Mouse (Mus musculus): Measurements from ENCODE around the gene 1700016C15Rik.

Gene 1700016C15Rik

GRCm38 (mm10) chr1:177717057-177717835 lies 12.4 kb upstream of the 1700016C15Rik start:
- no peak for DNase-seq (ENCODE audit: low spot score in 2 of 2)

GRCm38 (mm10) chr1:177718340-177719028 lies 11.1 kb upstream of the 1700016C15Rik start:
- DNase-seq (ENCODE audit: low spot score in 2 of 2): no peak

DNA sequence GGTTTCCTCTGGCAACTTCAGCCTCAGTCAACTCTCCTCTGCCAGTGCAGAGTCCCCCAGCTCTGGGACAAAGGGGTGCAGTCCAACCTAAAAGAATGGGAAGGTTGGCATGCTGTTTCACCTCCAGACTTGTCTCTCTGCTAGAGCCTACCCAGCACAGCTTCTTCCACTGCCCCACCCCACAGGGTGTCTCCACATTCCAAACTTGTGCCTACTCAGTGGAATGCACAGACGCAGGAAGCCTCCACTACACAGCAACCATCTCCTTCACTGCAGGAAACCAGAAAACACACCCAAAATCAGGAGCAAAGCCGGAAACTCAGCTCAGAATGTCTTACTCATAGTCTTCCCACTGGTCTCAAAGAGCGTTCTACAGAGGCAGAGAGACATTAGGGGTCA lies 10.6 kb upstream of the 1700016C15Rik start:
- DNase-seq (ENCODE audit: low spot score in 2 of 2): no peak

DNA sequence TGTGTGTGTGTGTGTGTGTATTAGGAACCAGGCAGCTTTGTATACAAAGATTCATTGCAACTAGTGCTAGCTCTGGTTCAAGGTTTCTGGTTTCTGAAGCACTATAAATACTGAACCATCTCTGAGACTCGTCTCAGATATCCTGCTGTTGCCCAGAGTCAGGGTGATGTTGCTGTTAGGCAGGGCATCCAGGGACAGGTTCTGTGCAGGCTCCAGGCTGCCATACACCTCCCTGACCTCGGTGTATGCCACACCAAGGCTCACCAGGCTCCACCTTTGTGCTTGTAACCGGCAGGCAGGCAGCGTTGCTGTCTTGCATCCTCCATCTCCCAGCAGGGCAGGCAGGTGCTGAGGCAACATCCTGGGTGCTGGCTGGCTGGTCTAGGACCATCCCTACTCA lies 5.8 kb upstream of the 1700016C15Rik start:
- DNase-seq (ENCODE audit: low spot score in 2 of 2): no peak

GRCm38 (mm10) chr1:177726870-177727269 lies 2.7 kb upstream of the 1700016C15Rik start:
- no peak for DNase-seq (ENCODE audit: low spot score in 2 of 2)

GRCm38 (mm10) chr1:177727883-177728525 lies 1.6 kb upstream of the 1700016C15Rik start:
- DNase-seq (ENCODE audit: low spot score in 2 of 2): no peak

GRCm38 (mm10) chr1:177731973-177732372 lies 2.4 kb downstream of the 1700016C15Rik start:
- no peak for DNase-seq (ENCODE audit: low spot score in 2 of 2)

GRCm38 (mm10) chr1:177737505-177738105 lies 8.0 kb downstream of the 1700016C15Rik start:
- no peak for DNase-seq (ENCODE audit: low spot score in 2 of 2)

DNA sequence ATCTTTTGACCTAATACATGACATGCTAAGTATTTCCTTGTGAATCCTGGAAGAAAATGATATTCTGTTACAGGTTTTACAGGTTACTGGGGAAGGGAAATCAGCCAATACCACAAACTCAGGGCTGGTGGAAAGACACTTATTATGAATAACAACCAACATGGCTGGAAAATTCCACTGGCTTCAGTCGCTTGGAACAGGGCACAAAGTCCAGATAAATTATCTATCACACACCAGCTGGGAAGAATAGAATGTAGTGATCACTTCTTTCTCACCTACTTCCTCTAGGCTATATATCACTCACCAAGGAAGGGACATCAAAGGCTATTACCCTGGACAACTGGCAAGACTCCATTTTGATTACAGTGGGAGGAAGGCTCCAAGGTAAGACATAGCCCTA lies 11.1 kb downstream of the 1700016C15Rik start:
- DNase-seq (ENCODE audit: low spot score in 2 of 2): no peak

GRCm38 (mm10) chr1:177742119-177742518 lies 12.5 kb downstream of the 1700016C15Rik start:
- DNase-seq (ENCODE audit: low spot score in 2 of 2): no peak

- DNase-seq (ENCODE audit: low spot score in 2 of 2): no peak
Measured at GRCm38 (mm10) chr1:177744521-177745325, 15.1 kb downstream of the 1700016C15Rik start.

GRCm38 (mm10) chr1:177747869-177748540 lies 18.4 kb downstream of the 1700016C15Rik start:
- no peak for DNase-seq (ENCODE audit: low spot score in 2 of 2)

GRCm38 (mm10) chr1:177753496-177753895 lies 23.9 kb downstream of the 1700016C15Rik start:
- DNase-seq (ENCODE audit: low spot score in 2 of 2): no peak

GRCm38 (mm10) chr1:177757249-177757648 lies 27.6 kb downstream of the 1700016C15Rik start:
- no peak for DNase-seq (ENCODE audit: low spot score in 2 of 2)

GRCm38 (mm10) chr1:177768931-177769330 lies 39.3 kb downstream of the 1700016C15Rik start:
- no peak for DNase-seq (ENCODE audit: low spot score in 2 of 2)

- DNase-seq (ENCODE audit: low spot score in 2 of 2): no peak
Measured at GRCm38 (mm10) chr1:177777397-177777796, 47.8 kb downstream of the 1700016C15Rik start.

- no peak for DNase-seq (ENCODE audit: low spot score in 2 of 2)
Measured at GRCm38 (mm10) chr1:177792835-177793234, 63.2 kb downstream of the 1700016C15Rik start.

- DNase-seq (ENCODE audit: low spot score in 2 of 2): no peak
Measured at GRCm38 (mm10) chr1:177794866-177795265, 65.3 kb downstream of the 1700016C15Rik start.

- no peak for DNase-seq (ENCODE audit: low spot score in 2 of 2)
Measured at GRCm38 (mm10) chr1:177795421-177796192, 66.0 kb downstream of the 1700016C15Rik start.
